26 mouse cellular contexts compared by ENCODE assay signal in the genomic region with DNA sequence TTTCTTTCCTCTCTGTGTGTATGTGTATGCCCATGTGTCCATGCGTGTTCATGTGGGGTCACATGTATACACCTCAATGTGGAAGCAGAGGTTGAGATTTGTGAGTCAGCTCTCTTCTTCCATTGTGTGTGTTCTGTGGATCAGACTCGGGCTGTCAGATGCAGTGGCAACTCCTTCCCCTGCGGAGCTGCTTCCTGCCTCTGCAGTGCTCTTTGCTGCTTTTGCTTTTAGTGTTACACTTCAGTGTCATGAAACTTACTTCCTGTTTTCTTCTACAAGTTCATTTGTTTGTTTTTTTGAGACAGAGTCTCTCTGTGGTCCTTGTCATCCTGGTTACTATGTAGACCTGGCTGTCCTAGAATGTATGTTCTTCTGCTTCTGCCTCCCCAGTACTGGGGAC. TPM values are rescaled to one million over a fixed set of nuclear protein-coding genes. Genes with fewer than 3 reads are reported as not detected.
DNase-seq lines count a peak whose midpoint lies in the region.
"Had no signal": no experiment of that assay in that cellular context is flagged by ENCODE, and none has a peak within 500 bp of the region (broad histone marks: within the 10 kb centered on the region; RNA-seq: fewer than 3 reads in every experiment).

No protein-coding gene starts in this region.

- H3K27ac ChIP-seq in midbrain, embryonic 10.5 days (replicated peaks) = no peak overlapping the region
- H3K27ac ChIP-seq: embryonic facial prominence, embryonic 10.5 days; embryonic facial prominence, embryonic 12.5 days; forebrain, embryonic 13.5 days; forebrain, embryonic 15.5 days had no signal

- peaks cover 77% of the 10 kb centered on the region for H3K36me3 ChIP-seq in midbrain, embryonic 10.5 days

- DNase-seq in thymus, postnatal 0 days (ENCODE audit: low spot score) = peak; percentile 6
- no peak for DNase-seq in thymus, adult 18-20 months
- DNase-seq in T-cell, adult 2 months (ENCODE audit: low spot score) = peak; percentile 31
- DNase-seq in induced T-regulatory cell, adult 2 months (ENCODE audit: low read depth) = peak; percentile 67
- DNase-seq in gastrocnemius, postnatal 36 days = no peak
- no peak for DNase-seq in midbrain, embryonic 10.5 days (ENCODE audit: low spot score)
- DNase-seq: adrenal gland, adult 2 months; adrenal gland, postnatal 10 days; adrenal gland, postnatal 25 days; cerebellum, adult 11-12 months; cerebellum, adult 2 months; cerebellum, adult 9-10 months; cerebellum, postnatal 10 days; cerebellum, postnatal 25 days; forebrain, postnatal 0 days had no signal

- peaks cover 16% of the 10 kb centered on the region for H3K4me1 ChIP-seq in midbrain, embryonic 10.5 days

- H3K27me3 ChIP-seq in midbrain, embryonic 10.5 days (ENCODE audit: low read depth, poor library complexity, severe bottlenecking) = no peaks in the 10 kb centered on the region
- H3K27me3 ChIP-seq: CH12.LX; embryonic facial prominence, embryonic 12.5 days; forebrain, embryonic 13.5 days; forebrain, embryonic 15.5 days; Patski had no signal

- WGBS in midbrain, embryonic 10.5 days = 84% methylated on average over 3 of the region's 3 CpGs

- H3K4me3 ChIP-seq in midbrain, embryonic 10.5 days = no peak overlapping the region
- H3K4me3 ChIP-seq: embryonic facial prominence, embryonic 10.5 days; embryonic facial prominence, embryonic 12.5 days; forebrain, embryonic 13.5 days; forebrain, embryonic 15.5 days had no signal

- no peaks in the 10 kb centered on the region for H3K9me3 ChIP-seq in midbrain, embryonic 10.5 days (replicated peaks)
- H3K9me3 ChIP-seq: embryonic facial prominence, embryonic 10.5 days; embryonic facial prominence, embryonic 12.5 days; forebrain, embryonic 13.5 days; forebrain, embryonic 15.5 days; G1E had no signal

- intact Hi-C loops in gastrocnemius, postnatal 36 days (cut with DNase I) = no loop called here

RNA-seq across cellular contexts. Expression of a gene that starts 4.3 kb away (rescaled TPM):
- 11.1 and 13.9 TPM in 2 replicates for polyA plus RNA-seq in thymus, postnatal 0 days (2015; fragmentation: Nextera tagmentation; extraction: Ambion mirVana)
- 1 to 10 TPM; 4.3 to 6.0 TPM for total RNA-seq in gastrocnemius, postnatal 36 days (2021)
- polyA plus RNA-seq in midbrain, embryonic 10.5 days (2016; fragmentation: Nextera tagmentation; extraction: Ambion mirVana) = 14.5 and 18.8 TPM in 2 replicates

RNA-seq across cellular contexts. Expression of a gene that starts 21.1 kb away (rescaled TPM):
- 0.18 TPM in 1 of 2 replicates, not detected in the other for polyA plus RNA-seq in thymus, postnatal 0 days (2015; fragmentation: Nextera tagmentation; extraction: Ambion mirVana)
- total RNA-seq in gastrocnemius, postnatal 36 days (2021) = not detected
- polyA plus RNA-seq in midbrain, embryonic 10.5 days (2016; fragmentation: Nextera tagmentation; extraction: Ambion mirVana) = 2.5 and 3.1 TPM in 2 replicates
- total RNA-seq: adrenal gland, adult 2 months; adrenal gland, postnatal 10 days; adrenal gland, postnatal 25 days; adrenal gland, postnatal 4 days; CH12.LX had no signal
- polyA plus RNA-seq: adrenal gland, adult 2 months; embryonic facial prominence, embryonic 14.5 days; forebrain, embryonic 11.5 days; forebrain, embryonic 13.5 days; G1E had no signal

RNA-seq across cellular contexts. Expression of a gene that starts 24.2 kb away (rescaled TPM):
- polyA plus RNA-seq in thymus, postnatal 0 days (2015; fragmentation: Nextera tagmentation; extraction: Ambion mirVana) = 58.4 and 65.2 TPM in 2 replicates
- 10 to 100 TPM; 33.8 to 37.3 TPM for total RNA-seq in gastrocnemius, postnatal 36 days (2021)
- polyA plus RNA-seq in midbrain, embryonic 10.5 days (2016; fragmentation: Nextera tagmentation; extraction: Ambion mirVana) = 52.4 and 58.9 TPM in 2 replicates

RNA-seq across cellular contexts. Expression of a gene that starts 32.4 kb away (rescaled TPM):
- 20.9 and 21.6 TPM in 2 replicates for polyA plus RNA-seq in thymus, postnatal 0 days (2015; fragmentation: Nextera tagmentation; extraction: Ambion mirVana)
- total RNA-seq in gastrocnemius, postnatal 36 days (2021) = 10 to 100 TPM; 80.9 to 83.7 TPM
- polyA plus RNA-seq in midbrain, embryonic 10.5 days (2016; fragmentation: Nextera tagmentation; extraction: Ambion mirVana) = 64.7 and 74.4 TPM in 2 replicates

RNA-seq across cellular contexts. Expression of a gene that starts 35.6 kb away (rescaled TPM):
- polyA plus RNA-seq in thymus, postnatal 0 days (2015; fragmentation: Nextera tagmentation; extraction: Ambion mirVana) = 0.16 TPM in 1 of 2 replicates, not detected in the other
- total RNA-seq in gastrocnemius, postnatal 36 days (2021) = not detected
- 0.10 TPM in 1 of 2 replicates, not detected in the other for polyA plus RNA-seq in midbrain, embryonic 10.5 days (2016; fragmentation: Nextera tagmentation; extraction: Ambion mirVana)
- total RNA-seq: adrenal gland, adult 2 months; adrenal gland, postnatal 10 days; adrenal gland, postnatal 25 days; adrenal gland, postnatal 4 days; CH12.LX; forebrain, postnatal 0 days; G1E had no signal
- polyA plus RNA-seq: adrenal gland, adult 2 months; cerebellum, adult 2 months; cortical plate, adult 2 months; embryonic facial prominence, embryonic 10.5 days; embryonic facial prominence, embryonic 12.5 days; embryonic facial prominence, embryonic 14.5 days; forebrain, embryonic 11.5 days; forebrain, embryonic 13.5 days; forebrain, embryonic 15.5 days; forebrain, postnatal 0 days; G1E had no signal

Comparison
In these comparisons a context has a peak if more than half of its experiments do, and no peak if none do; other contexts are left out.
1. DNase-seq: peak in thymus, postnatal 0 days (single experiment), T-cell, adult 2 months (single experiment) and induced T-regulatory cell, adult 2 months (single experiment); none in thymus, adult 18-20 months (0 of 2), gastrocnemius, postnatal 36 days (0 of 2) and midbrain, embryonic 10.5 days (single experiment).